Mouse (Mus musculus) neural tube, embryonic 15.5 days (tissue): Measurements from ENCODE around the gene Sf3b1. TPM values are rescaled to one million over a fixed set of nuclear protein-coding genes. Genes with fewer than 3 reads are reported as not detected.

Source experiments
- ATAC-seq: fragments of 200-750 bp; cut with Nextera tagmentation; 2 replicates; pipeline ENCODE4 v1.8.0; 2017; ENCODE audit warnings: mild to moderate bottlenecking, moderate TSS enrichment, moderate library complexity; ENCODE audit not compliant: low FRiP score
- H3K27ac ChIP-seq: fragments of 300-500 bp; sonication (generic); replicated peaks from 2 replicates; pipeline ENCODE4 v1.5.1; 2015; ENCODE audit warnings: mild to moderate bottlenecking, inconsistent platforms
- H3K27me3 ChIP-seq: fragments of 300-500 bp; sonication (generic); replicated peaks from 2 replicates; pipeline ENCODE4 v1.6.1; 2015; ENCODE audit warnings: inconsistent platforms
- H3K36me3 ChIP-seq: fragments of 300-500 bp; sonication (generic); 2 replicates; pipeline ENCODE4 v1.6.1; 2015; ENCODE audit warnings: inconsistent platforms
- H3K4me1 ChIP-seq: fragments of 300-500 bp; sonication (generic); 2 replicates; pipeline ENCODE4 v1.6.1; 2015; ENCODE audit warnings: inconsistent platforms
- H3K4me2 ChIP-seq: fragments of 300-500 bp; sonication (generic); 2 replicates; pipeline ENCODE4 v1.6.1; 2015; ENCODE audit warnings: inconsistent platforms, mild to moderate bottlenecking, moderate library complexity
- H3K4me3 ChIP-seq: fragments of 300-500 bp; sonication (generic); replicated peaks from 2 replicates; pipeline ENCODE4 v1.5.1; 2015; ENCODE audit warnings: mild to moderate bottlenecking, inconsistent platforms
- H3K9ac ChIP-seq: fragments of 300-500 bp; sonication (generic); replicated peaks from 2 replicates; pipeline ENCODE4 v1.6.1; 2015; ENCODE audit warnings: mild to moderate bottlenecking, inconsistent platforms
- H3K9me3 ChIP-seq: fragments of 300-500 bp; sonication (generic); replicated peaks from 2 replicates; pipeline ENCODE4 v1.6.1; 2016; ENCODE audit warnings: inconsistent platforms
- WGBS: fragments of 180-500 bp; shearing (Covaris S2); methylation state at CpG from one replicate; pipeline ENCODE4 v1.1.7; 2015; ENCODE audit warnings: mixed read lengths; 5-methylcytosine and 5-hydroxymethylcytosine counted together
- polyA plus RNA-seq: library from polyadenylated mRNA; unstranded; fragments of >200 nt; fragmentation: Nextera tagmentation; extraction: Ambion mirVana; gene quantifications from 2 replicates; pipeline ENCODE4 v1.2.1, GENCODE M21; 2015

Sf3b1 gene
- polyA plus RNA-seq, 1 experiment from 2014 or later, result 258 TPM

- H3K4me3 ChIP-seq, result peak within 1 kb of the TSS; percentile 86
- H3K27me3 ChIP-seq, result no peaks in the 10 kb centered on the region
- H3K27ac ChIP-seq, result peak within 1 kb of the TSS; percentile 87
- peak within 1 kb of the TSS; percentile 80 for H3K4me2 ChIP-seq
- under 1% methylated on average over 46 of the region's 46 CpGs for WGBS
- peaks cover 14% of the 10 kb centered on the region for H3K4me1 ChIP-seq
- no peaks in the 10 kb centered on the region for H3K9me3 ChIP-seq
- ATAC-seq, result peak; percentile 100
- no peaks in the 10 kb centered on the region for H3K36me3 ChIP-seq
- peak within 1 kb of the TSS; percentile 70 for H3K9ac ChIP-seq
Measured at GRCm38 (mm10) chr1:55052355-55052953, 25.2 kb upstream of the Sf3b1 start, which contains the start of gene Coq10b. Coq10b (plus strand) TSS chr1:55052770.

GRCm38 (mm10) chr1:55051671-55052070 is 24.4 kb upstream of the Sf3b1 start:
- 73% methylated on average over 3 of the region's 3 CpGs for WGBS
- Histone ChIP-seq H3K9me3 (no peaks in the 10 kb centered on the region), H3K27ac (no peak overlapping the region), H3K4me2 (peak overlapping the region; percentile 80), H3K27me3 (no peaks in the 10 kb centered on the region), H3K4me1 (peaks cover 14% of the 10 kb centered on the region), H3K4me3 (0 out of 2 replicates have a peak overlapping the region, but pooled peaks have one; percentile 86), H3K9ac (peak overlapping the region; percentile 58; the same call in 1 of the 2 replicates), H3K36me3 (no peaks in the 10 kb centered on the region)
- no peak for ATAC-seq

GRCm38 (mm10) chr1:55048841-55049587 is 21.7 kb upstream of the Sf3b1 start:
- 67% methylated on average over 4 of the region's 4 CpGs for WGBS
- no peak for ATAC-seq
- H3K9me3 ChIP-seq, result no peaks in the 10 kb centered on the region
- no peak overlapping the region for H3K4me2 ChIP-seq
- H3K4me3 ChIP-seq, result no peak overlapping the region
- H3K27ac ChIP-seq, result no peak overlapping the region
- H3K9ac ChIP-seq, result no peak overlapping the region
- no peaks in the 10 kb centered on the region for H3K36me3 ChIP-seq
- no peaks in the 10 kb centered on the region for H3K27me3 ChIP-seq
- peaks cover 12% of the 10 kb centered on the region for H3K4me1 ChIP-seq

GRCm38 (mm10) chr1:55043164-55043563 is 15.9 kb upstream of the Sf3b1 start:
- Histone ChIP-seq H3K36me3 (no peaks in the 10 kb centered on the region), H3K4me1 (no peaks in the 10 kb centered on the region), H3K4me2 (no peak overlapping the region), H3K9me3 (0 out of 2 replicates have a peak, but pooled peaks cover 3% of the 10 kb centered on the region), H3K4me3 (no peak overlapping the region), H3K9ac (no peak overlapping the region), H3K27ac (no peak overlapping the region), H3K27me3 (no peaks in the 10 kb centered on the region)
- no peak for ATAC-seq
- WGBS, result 89% methylated on average over 3 of the region's 3 CpGs

GRCm38 (mm10) chr1:55042246-55042645 is 15.0 kb upstream of the Sf3b1 start:
- no peak overlapping the region for H3K27ac ChIP-seq
- WGBS, result 54% methylated on average over 1 of the region's 1 CpGs
- no peak overlapping the region for H3K9ac ChIP-seq
- no peak overlapping the region for H3K4me3 ChIP-seq
- no peaks in the 10 kb centered on the region for H3K4me1 ChIP-seq
- H3K4me2 ChIP-seq, result no peak overlapping the region
- 0 out of 2 replicates have a peak, but pooled peaks cover 3% of the 10 kb centered on the region for H3K9me3 ChIP-seq
- no peaks in the 10 kb centered on the region for H3K27me3 ChIP-seq
- H3K36me3 ChIP-seq, result no peaks in the 10 kb centered on the region
- no peak for ATAC-seq

- Histone ChIP-seq H3K4me2 (no peak overlapping the region), H3K36me3 (no peaks in the 10 kb centered on the region), H3K27me3 (no peaks in the 10 kb centered on the region), H3K4me1 (no peaks in the 10 kb centered on the region), H3K9me3 (0 out of 2 replicates have a peak, but pooled peaks cover 3% of the 10 kb centered on the region), H3K27ac (no peak overlapping the region), H3K4me3 (no peak overlapping the region), H3K9ac (no peak overlapping the region)
- ATAC-seq, result no peak
- WGBS, result 92% methylated on average over 4 of the region's 4 CpGs
Measured at GRCm38 (mm10) chr1:55041691-55042090, 14.4 kb upstream of the Sf3b1 start.

- WGBS, result 97% methylated on average over 1 of the region's 1 CpGs
- H3K9ac ChIP-seq, result no peak overlapping the region
- no peak for ATAC-seq
Measured at GRCm38 (mm10) chr1:55039944-55040343, 12.7 kb upstream of the Sf3b1 start.

GRCm38 (mm10) chr1:55031026-55031779 is 3.9 kb upstream of the Sf3b1 start:
- no peaks in the 10 kb centered on the region for H3K27me3 ChIP-seq
- no peaks in the 10 kb centered on the region for H3K36me3 ChIP-seq
- H3K4me2 ChIP-seq, result no peak overlapping the region
- H3K9me3 ChIP-seq, result no peaks in the 10 kb centered on the region
- no peak overlapping the region for H3K27ac ChIP-seq
- H3K4me3 ChIP-seq, result no peak overlapping the region
- no peak for ATAC-seq
- peaks cover 4% of the 10 kb centered on the region; the same call in 1 of the 2 replicates for H3K4me1 ChIP-seq
- no peak overlapping the region for H3K9ac ChIP-seq

More at GRCm38 (mm10) chr1:55039944-55040343, 12.7 kb upstream of the Sf3b1 start:
- 0 out of 2 replicates have a peak, but pooled peaks cover 3% of the 10 kb centered on the region for H3K9me3 ChIP-seq
- H3K4me1 ChIP-seq, result no peaks in the 10 kb centered on the region
- H3K36me3 ChIP-seq, result no peaks in the 10 kb centered on the region
- no peaks in the 10 kb centered on the region for H3K27me3 ChIP-seq
- no peak overlapping the region for H3K27ac ChIP-seq
- H3K4me2 ChIP-seq, result no peak overlapping the region
- no peak overlapping the region for H3K4me3 ChIP-seq

GRCm38 (mm10) chr1:55029446-55029845 is 2.2 kb upstream of the Sf3b1 start:
- Histone ChIP-seq H3K4me3 (no peak overlapping the region), H3K9ac (no peak overlapping the region), H3K4me1 (peaks cover 16% of the 10 kb centered on the region), H3K4me2 (no peak overlapping the region), H3K27ac (no peak overlapping the region), H3K9me3 (no peaks in the 10 kb centered on the region), H3K36me3 (no peaks in the 10 kb centered on the region), H3K27me3 (no peaks in the 10 kb centered on the region)
- WGBS, result 75% methylated on average over 4 of the region's 4 CpGs
- ATAC-seq, result no peak

GRCm38 (mm10) chr1:55028512-55029249 is 1.4 kb upstream of the Sf3b1 start:
- H3K9me3 ChIP-seq, result no peaks in the 10 kb centered on the region
- no peak overlapping the region for H3K4me2 ChIP-seq
- peaks cover 20% of the 10 kb centered on the region for H3K4me1 ChIP-seq
- no peaks in the 10 kb centered on the region for H3K27me3 ChIP-seq
- no peak overlapping the region for H3K4me3 ChIP-seq
- H3K9ac ChIP-seq, result no peak overlapping the region
- no peak overlapping the region for H3K27ac ChIP-seq
- ATAC-seq, result no peak
- H3K36me3 ChIP-seq, result no peaks in the 10 kb centered on the region
- 89% methylated on average over 11 of the region's 11 CpGs for WGBS

GRCm38 (mm10) chr1:55027966-55028365 is 685 bp upstream of the Sf3b1 start:
- peaks cover 23% of the 10 kb centered on the region for H3K4me1 ChIP-seq
- H3K36me3 ChIP-seq, result no peaks in the 10 kb centered on the region
- H3K4me2 ChIP-seq, result peak overlapping the region; percentile 57
- no peaks in the 10 kb centered on the region for H3K27me3 ChIP-seq
- no peaks in the 10 kb centered on the region for H3K9me3 ChIP-seq
- no peak overlapping the region for H3K9ac ChIP-seq
- no peak for ATAC-seq
- 82% methylated on average over 1 of the region's 1 CpGs for WGBS
- H3K4me3 ChIP-seq, result peak overlapping the region; percentile 96; the same call in 1 of the 2 replicates
- peak overlapping the region; percentile 97 for H3K27ac ChIP-seq
